Mouse (Mus musculus) layer of hippocampus, adult 9-10 months (tissue): ENCODE results near the gene Olfr597.
"Not testable (repeated sequence)": the region's sequence is repeated elsewhere in the genome, so short reads cannot be mapped to it uniquely, and the experiment has no call there.

ENCODE experiments used
- DNase-seq: peaks from one replicate; pipeline ENCODE4 v3.0.0; 2022; ENCODE audit warnings: low spot score

The Olfr597 gene

DNA sequence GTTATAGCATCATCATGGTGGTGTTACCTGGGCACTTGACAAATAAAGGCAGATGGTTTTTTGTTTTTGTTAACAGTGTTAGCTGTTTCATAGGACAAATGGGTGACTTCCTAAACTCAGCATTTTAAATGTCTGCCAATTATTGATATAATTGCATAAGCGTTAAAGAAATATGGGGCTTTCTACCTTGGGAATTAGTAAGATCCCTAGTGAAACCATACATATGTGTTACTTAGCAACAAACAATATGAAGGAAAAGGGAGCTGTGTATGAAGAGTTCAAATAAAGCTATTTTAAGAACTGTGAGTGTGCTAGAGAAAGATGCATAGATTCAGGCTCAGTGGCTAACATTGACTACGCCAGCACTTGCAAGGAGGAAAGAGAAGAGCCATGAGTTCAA is at the start of gene Olfr597:
Gene Olfr597 (plus strand): TSS at position 301 of the 400 bp plus-strand sequence.
- DNase-seq: not testable (repeated sequence)

DNA sequence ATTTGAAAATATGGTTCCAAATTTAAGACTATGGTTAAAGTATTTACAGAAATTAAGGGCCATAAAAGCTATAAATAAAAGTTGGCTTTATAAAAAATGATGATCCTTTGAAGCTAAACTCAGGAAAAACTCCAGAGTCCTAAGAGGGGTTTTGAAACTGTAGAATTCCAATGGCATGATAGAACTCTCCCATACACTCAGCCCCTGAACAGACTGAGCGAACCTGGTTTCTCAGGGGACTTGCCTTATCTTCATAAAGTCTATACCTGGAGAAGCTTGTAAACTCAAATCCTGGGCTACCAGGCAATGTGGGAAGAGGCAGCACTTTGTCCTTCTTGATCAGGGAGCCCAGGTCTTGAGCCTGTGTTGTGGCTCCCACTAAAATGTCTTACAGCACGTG is 10.8 kb upstream of the Olfr597 start, which contains the start of gene Olfr596:
Gene Olfr596 (plus strand): TSS at position 301 of the 400 bp plus-strand sequence.
- DNase-seq: not testable (repeated sequence)

DNA sequence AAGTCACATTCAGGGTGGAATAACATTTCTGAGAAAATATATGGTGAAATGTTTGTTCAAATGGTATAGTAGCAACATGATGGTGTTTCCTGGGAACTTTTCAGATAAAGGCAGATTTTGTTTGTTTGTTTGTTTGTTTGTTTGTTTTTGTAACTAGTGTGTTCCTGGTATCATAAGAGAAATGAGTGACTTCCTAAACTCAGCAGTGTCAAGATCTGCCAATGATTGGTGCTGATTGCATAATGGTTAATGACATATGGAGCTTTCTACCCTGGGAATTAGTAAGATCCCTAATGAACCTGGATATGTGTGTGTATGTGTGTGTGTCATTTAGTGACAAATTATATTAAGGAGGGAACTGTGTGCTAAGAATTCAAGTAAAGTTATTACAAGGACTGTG is 7.2 kb downstream of the Olfr597 start, which contains the start of gene Olfr598:
Gene Olfr598 (plus strand): TSS at position 301 of the 400 bp plus-strand sequence.
- DNase-seq: no peak

DNA sequence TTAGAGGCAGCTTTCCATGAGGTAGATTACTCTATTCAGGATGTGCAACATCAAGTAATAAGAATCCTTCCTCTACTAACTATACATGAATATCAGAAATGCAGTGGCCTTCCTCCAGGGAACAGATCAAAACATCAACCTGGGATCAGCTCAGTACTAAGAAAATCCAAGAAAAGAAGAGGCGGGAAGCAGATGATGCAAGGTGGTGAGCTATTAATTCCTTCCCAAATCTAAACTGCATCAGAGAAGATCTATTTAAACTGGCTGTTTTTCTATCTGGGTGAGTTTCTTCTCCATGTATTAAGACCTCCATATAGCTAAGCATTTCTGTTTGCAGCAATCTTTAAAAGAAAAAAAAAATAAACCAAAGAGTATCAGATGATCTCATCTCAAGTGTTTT is 19.5 kb downstream of the Olfr597 start, which contains the start of gene Olfr599:
Gene Olfr599 (plus strand): TSS at position 301 of the 400 bp plus-strand sequence.
- no peak for DNase-seq

DNA sequence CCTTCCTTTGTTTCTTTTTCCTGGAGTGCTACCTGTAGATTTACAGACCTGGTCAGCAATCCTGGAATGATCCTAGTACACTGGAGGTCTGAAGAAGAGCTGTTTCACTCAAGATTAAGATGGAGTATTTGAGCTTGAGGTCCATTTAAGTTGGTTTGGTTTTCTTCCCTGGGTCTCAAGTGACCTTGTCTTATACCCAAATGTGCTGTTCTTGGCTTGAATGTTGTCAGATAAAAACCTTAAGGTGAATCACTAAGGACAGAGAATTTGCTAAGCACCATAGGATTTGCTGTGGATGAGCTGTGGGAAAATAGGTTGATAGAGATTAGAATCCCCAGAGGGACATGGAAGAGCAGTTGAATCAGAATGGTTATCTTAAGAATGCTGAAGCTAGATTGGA is 33.5 kb downstream of the Olfr597 start, which contains the start of gene Olfr600:
Gene Olfr600 (minus strand): TSS at position 101 of the 400 bp plus-strand sequence.
- DNase-seq: no peak

DNA sequence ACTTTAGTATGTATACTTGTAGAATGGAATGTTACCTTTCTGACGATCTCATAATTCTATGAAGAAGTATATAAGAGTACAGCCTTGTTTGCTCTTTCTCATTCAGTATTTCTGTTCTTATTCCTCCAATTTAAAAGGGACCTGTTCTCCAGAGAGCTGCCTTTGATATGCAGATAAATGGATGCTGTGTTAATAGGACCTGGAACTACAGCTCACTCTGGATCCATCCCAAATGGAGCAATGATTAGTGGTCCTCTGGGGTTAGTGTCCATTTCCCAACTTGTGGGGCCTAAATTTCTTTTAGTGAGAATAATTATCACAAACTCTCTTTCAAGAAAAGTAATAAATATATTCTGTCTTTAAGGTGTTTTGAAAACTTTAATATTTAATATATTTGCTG is 46.4 kb downstream of the Olfr597 start, which contains the start of gene Olfr601:
Gene Olfr601 (minus strand): TSS at position 101 of the 400 bp plus-strand sequence.
- no peak for DNase-seq
